Mouse (Mus musculus) ES-Bruce4 (cell line): ENCODE measurements around the gene Lrig3. TPM values are rescaled to one million over a fixed set of nuclear protein-coding genes. Genes with fewer than 3 reads are reported as not detected.

Experiments used
- H3K27ac ChIP-seq: 2 replicates; pipeline ENCODE4 v1.5.1; 2012; ENCODE audit warnings: low read length, inconsistent platforms; ENCODE audit not compliant: insufficient read depth
- H3K27me3 ChIP-seq: 2 replicates; pipeline ENCODE4 v1.6.1; 2012; ENCODE audit warnings: mild to moderate bottlenecking, low read length, inconsistent platforms; ENCODE audit not compliant: control insufficient read depth, poor library complexity, insufficient read depth, severe bottlenecking
- H3K36me3 ChIP-seq: 2 replicates; pipeline ENCODE4 v1.6.1; 2012; ENCODE audit warnings: inconsistent platforms, mild to moderate bottlenecking, low read length, moderate library complexity; ENCODE audit not compliant: control insufficient read depth, poor library complexity, insufficient read depth, severe bottlenecking
- H3K4me1 ChIP-seq: one replicate; pipeline ENCODE4 v1.8.1; 2011; ENCODE audit warnings: low read length; ENCODE audit not compliant: control insufficient read depth, insufficient read depth
- H3K4me3 ChIP-seq: 2 replicates; pipeline ENCODE4 v1.5.1; 2011; ENCODE audit warnings: low read depth, mild to moderate bottlenecking, low read length
- H3K9ac ChIP-seq: 2 replicates; pipeline ENCODE4 v1.6.1; 2012; ENCODE audit warnings: low read depth, mild to moderate bottlenecking, inconsistent platforms; ENCODE audit not compliant: poor library complexity, severe bottlenecking
- H3K9me3 ChIP-seq: replicated peaks from 2 replicates; pipeline ENCODE4 v1.6.1; 2012; ENCODE audit warnings: mild to moderate bottlenecking, low read length, inconsistent platforms; ENCODE audit not compliant: control insufficient read depth, poor library complexity, insufficient read depth, severe bottlenecking
- CTCF ChIP-seq: IDR thresholded peaks from one replicate; pipeline ENCODE4 v1.8.1; 2011; ENCODE audit warnings: low read depth, low read length
- EP300 ChIP-seq: IDR thresholded peaks from 2 replicates; pipeline ENCODE4 v1.6.1; 2011; ENCODE audit warnings: low read depth, low read length; ENCODE audit not compliant: insufficient read depth
- POLR2A ChIP-seq: IDR thresholded peaks from one replicate; pipeline ENCODE4 v1.8.1; 2011; ENCODE audit warnings: low read length; ENCODE audit not compliant: insufficient read depth
- polyA plus RNA-seq: library from polyadenylated mRNA; stranded (reverse); fragments of >200 nt; gene quantifications from 2 replicates; pipeline ENCODE4 v1.2.4, GENCODE M21; 2011; ENCODE audit warnings: low read depth; ENCODE audit not compliant: missing spikeins, insufficient read depth, insufficient read length

Lrig3 gene
- polyA plus RNA-seq, 1 experiment: 27.9 TPM

- no peaks in the 10 kb centered on the region for H3K27me3 ChIP-seq
- TF ChIP-seq CTCF: no peak
- TF ChIP-seq POLR2A: no peak
- no peak for TF ChIP-seq EP300
- H3K4me3 ChIP-seq: no peak overlapping the region
- H3K9me3 ChIP-seq: no peaks in the 10 kb centered on the region
- no peak overlapping the region for H3K27ac ChIP-seq
- H3K9ac ChIP-seq: no peak overlapping the region
- H3K36me3 ChIP-seq: no peaks in the 10 kb centered on the region
- no peaks in the 10 kb centered on the region for H3K4me1 ChIP-seq
Observed at GRCm38 (mm10) chr10:125985795-125986194, 19.8 kb downstream of the Lrig3 start.

DNA sequence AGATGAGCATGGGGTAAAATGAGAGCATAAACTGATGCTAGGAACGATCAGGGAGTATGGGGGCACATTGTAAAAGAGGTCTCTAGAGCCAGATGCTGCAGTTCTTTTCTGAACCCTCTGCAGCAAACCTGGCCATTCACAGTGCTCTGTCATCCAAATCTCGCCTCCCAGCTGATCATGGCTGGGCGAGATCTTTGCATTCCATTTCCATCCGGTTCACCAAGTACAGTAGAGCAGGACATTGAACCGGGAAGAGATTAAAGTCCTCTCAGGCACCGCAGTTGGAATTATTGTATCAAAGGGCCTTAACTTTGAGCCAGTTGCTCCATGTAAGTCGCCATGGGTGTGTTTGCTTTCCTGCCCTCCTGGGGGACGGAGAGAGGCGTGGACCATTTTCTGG is 20.5 kb downstream of the Lrig3 start:
- Histone ChIP-seq H3K9me3 (no peaks in the 10 kb centered on the region), H3K9ac (no peak overlapping the region), H3K27ac (no peak overlapping the region), H3K4me1 (no peaks in the 10 kb centered on the region), H3K36me3 (no peaks in the 10 kb centered on the region), H3K4me3 (no peak overlapping the region), H3K27me3 (no peaks in the 10 kb centered on the region)
- no peak for TF ChIP-seq CTCF
- no peak for TF ChIP-seq POLR2A
- TF ChIP-seq EP300: no peak

GRCm38 (mm10) chr10:125987307-125987706 is 21.3 kb downstream of the Lrig3 start:
- Histone ChIP-seq H3K27ac (no peak overlapping the region), H3K4me3 (no peak overlapping the region), H3K4me1 (no peaks in the 10 kb centered on the region), H3K9me3 (no peaks in the 10 kb centered on the region), H3K9ac (no peak overlapping the region), H3K36me3 (no peaks in the 10 kb centered on the region), H3K27me3 (no peaks in the 10 kb centered on the region)
- TF ChIP-seq CTCF (no peak), POLR2A (no peak), EP300 (no peak)

GRCm38 (mm10) chr10:125988037-125988436 is 22.1 kb downstream of the Lrig3 start:
- TF ChIP-seq CTCF (no peak), EP300 (no peak), POLR2A (no peak)
- no peak overlapping the region for H3K4me3 ChIP-seq
- H3K36me3 ChIP-seq: no peaks in the 10 kb centered on the region
- H3K27ac ChIP-seq: no peak overlapping the region
- no peaks in the 10 kb centered on the region for H3K9me3 ChIP-seq
- H3K27me3 ChIP-seq: no peaks in the 10 kb centered on the region
- no peaks in the 10 kb centered on the region for H3K4me1 ChIP-seq
- H3K9ac ChIP-seq: no peak overlapping the region

- no peak overlapping the region for H3K4me3 ChIP-seq
- H3K9ac ChIP-seq: no peak overlapping the region
- no peaks in the 10 kb centered on the region for H3K4me1 ChIP-seq
- no peaks in the 10 kb centered on the region for H3K27me3 ChIP-seq
- H3K27ac ChIP-seq: no peak overlapping the region
- no peak for TF ChIP-seq CTCF
- TF ChIP-seq POLR2A: no peak
- no peak for TF ChIP-seq EP300
- H3K36me3 ChIP-seq: no peaks in the 10 kb centered on the region
- H3K9me3 ChIP-seq: no peaks in the 10 kb centered on the region
Observed at GRCm38 (mm10) chr10:125989890-125990289, 23.9 kb downstream of the Lrig3 start.

DNA sequence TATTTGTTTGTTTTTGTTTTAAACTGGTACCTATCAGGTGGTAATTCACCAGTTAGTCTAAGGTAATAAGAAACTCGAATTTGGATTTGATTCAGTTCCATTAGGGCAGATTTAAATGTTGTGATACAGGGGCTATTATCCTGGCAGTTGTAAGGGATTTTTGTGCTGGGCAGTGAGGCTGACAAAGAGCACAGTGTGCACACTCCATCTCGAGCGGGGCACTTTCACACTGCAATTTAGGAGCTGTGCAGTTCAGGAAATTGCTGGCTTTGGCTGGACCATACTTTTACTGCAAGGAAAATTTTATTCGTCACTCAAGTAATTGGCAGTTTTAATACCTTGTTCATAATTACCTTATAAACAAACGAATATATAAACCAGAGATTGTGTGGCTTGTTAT is 24.4 kb downstream of the Lrig3 start:
- TF ChIP-seq EP300 (no peak), CTCF (no peak), POLR2A (no peak)
- Histone ChIP-seq H3K36me3 (no peaks in the 10 kb centered on the region), H3K4me3 (no peak overlapping the region), H3K9me3 (no peaks in the 10 kb centered on the region), H3K4me1 (no peaks in the 10 kb centered on the region), H3K9ac (no peak overlapping the region), H3K27me3 (no peaks in the 10 kb centered on the region), H3K27ac (no peak overlapping the region)
